Mouse (Mus musculus) right cerebral cortex, postnatal 14 days (tissue): Measurements from ENCODE around the gene Hecw2.

Experiments used
- DNase-seq: peaks from one replicate; pipeline ENCODE4 v3.0.0; 2022

Gene Hecw2

DNA sequence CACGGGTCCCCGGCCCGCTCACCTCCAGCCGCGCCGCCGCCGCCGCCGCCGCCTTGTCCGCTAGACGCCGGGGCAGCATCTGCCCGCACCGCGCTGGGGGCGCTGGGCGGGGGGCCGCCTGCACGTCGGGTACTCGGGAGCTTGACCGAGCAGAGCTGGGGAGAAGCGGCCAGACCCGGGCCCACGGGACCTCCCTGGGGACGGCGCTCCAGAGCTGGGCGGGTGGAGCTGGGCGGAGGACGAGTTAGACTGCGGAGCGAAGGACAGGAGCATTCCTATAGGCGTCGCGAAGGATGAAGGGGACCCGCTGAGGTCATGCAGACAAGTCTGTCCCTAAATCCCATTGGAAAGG, at the start of gene Hecw2:
Hecw2 (minus strand) TSS at position 215 of the 352 bp plus-strand sequence.
- DNase-seq = peak; percentile 53

DNA sequence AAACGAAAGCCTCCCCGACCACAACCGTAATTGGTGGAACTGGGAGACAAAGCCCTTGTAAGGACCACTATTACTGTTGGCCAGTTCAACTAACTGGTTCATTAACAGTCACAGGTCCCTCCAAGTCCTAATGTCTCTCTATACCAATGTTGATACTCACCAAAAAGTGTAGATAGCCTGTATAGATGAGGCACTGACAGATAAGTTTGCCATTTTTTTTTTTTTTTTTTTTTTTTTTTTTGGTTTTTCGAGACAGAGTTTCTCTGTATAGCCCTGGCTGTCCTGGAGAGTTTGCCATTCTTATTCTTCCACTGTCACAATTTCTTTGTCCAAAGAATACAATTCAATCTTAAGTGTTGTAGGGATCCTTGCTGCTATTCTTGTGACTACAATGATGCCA, 47.8 kb upstream of the Hecw2 start:
- no peak for DNase-seq

DNA sequence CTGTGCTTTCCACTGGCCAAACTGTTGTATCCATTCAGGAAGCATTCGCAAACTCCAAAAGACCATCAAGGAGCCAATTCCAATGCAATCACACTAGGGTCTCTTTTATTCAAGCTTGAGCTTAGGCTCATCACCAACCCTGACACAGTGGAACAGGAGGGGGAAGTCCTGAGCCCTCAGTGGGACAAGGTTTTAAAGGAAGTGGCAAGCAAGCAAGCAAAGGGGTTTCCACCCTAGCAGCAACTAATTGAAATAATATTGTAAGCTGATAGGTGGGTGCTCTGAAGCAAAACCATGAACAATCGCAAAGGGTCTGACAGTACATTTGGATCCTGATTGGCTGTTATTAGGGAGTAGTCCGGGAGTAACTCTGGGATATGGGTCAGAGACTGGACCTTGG, 25.3 kb upstream of the Hecw2 start:
- DNase-seq = no peak

DNA sequence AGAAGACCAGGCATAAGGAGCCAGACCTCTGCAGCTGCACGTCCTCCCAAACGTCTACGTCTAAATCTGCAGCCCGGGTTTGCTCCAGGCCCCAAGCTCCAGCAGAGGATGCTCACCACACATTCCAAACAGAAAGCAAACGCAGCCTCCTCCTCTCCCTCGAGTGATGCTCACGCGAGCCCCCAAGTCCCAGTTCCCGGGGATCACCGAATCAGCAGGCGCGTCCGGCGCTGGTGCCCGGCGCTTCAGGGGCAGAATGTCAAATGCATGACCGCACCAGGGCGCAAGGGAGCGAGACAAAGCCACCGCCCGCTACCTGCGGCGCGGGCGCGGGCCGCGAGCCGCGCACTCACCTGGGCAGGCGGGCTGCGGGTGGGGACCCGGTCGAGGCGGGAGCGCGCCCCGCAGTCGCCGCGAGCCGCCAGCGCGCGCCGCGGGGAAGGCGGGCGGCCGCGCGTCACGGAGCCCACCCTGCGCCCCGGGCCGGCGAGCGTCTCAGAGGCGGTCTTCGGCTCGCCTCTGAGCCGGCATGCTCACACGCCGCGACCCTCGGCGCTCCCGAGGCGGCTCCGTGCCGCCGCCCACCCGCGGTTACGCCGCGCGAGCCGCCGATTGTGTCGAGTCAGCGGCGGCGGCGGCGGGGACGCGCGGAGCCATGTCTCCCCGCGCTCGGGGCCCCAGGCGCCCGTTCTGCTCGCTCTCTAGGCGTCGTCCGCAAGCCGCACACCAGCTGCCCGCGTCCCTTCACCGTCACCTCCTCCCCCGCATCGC, 600 bp downstream of the Hecw2 start:
- DNase-seq = peak; percentile 62

DNA sequence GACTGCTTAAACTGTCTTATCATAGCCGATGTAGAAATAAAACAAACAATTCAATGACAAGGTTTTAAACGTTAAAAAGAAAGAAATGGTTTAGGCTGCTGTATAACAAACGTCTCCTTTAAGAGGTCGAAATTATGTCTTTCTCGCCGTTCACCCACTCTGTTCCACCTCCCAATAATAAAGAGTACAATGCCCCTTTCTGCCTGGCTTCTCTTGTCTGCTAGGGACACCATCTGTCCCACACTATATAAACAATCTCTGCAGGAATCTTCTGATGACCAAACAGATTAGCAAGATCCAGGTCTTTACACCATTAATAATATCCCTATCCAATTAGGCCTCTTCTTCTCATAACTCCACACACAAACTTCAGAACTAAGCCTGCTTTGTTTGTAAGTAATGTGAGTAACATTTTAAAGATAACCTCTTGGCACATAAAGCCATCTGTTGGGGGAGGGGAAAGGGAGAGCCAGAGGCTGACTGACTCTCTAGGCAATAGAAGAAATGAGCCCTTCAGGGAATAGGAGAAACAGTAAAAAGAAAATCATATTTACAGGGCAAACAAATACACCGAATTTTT, 1.7 kb downstream of the Hecw2 start:
- DNase-seq = no peak

DNA sequence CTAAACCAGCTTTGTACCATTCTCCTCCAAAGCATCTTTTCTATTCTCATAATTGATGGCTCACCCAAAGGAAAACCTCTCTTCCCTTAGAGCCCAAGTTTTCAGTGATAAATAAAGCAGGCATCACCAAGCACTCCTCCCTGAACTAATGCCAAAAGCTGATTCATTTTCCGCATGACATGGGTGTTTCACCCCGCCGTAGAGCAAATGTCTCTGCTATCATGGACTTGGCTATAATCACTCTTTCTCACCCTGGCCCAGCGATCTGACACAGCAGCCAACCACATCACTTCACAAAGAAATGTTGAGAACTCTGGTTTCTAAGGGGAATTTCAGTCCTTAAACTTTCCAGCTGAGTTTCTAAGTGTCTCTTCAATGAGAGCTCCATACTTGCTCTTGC, 7.4 kb downstream of the Hecw2 start:
- no peak for DNase-seq

DNA sequence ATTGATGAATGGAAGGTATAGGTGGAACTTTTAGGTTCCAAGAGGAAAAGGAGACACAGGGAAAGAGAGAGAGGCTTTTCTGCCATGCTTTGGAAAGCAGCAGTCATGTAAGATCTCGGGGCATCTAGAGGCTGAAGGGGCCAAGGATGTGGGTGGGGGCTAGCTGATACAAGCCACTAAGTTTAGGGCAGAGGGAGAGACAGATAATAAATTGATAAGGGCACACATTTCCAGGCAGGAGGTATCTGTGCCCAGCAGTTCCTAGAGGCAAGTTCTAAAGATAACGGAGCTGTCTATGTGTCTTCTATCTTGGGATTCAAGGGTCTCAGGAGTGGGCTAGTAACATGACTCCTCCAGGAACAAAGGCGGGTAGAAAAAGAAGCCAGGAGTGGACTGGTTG, 8.6 kb downstream of the Hecw2 start:
- DNase-seq = no peak

DNA sequence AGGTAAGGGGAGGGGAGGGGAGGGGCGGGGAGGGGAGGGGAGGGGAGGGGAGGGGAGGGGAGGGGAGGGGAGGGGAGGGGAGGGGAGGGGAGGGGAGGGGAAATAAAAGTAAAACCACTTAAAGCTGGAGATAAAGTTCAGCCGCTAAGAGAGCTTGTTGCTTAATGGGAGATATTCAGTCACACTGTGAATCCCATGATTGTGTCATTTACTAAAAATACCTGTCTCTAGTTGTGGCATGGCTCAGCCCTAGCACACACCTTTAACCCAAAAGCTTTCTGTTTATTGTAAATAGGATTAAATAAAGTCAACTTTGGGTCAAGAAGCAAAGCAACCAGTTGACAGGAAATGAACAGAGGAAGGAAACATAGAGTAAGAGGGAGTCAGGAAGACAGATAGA, 14.3 kb downstream of the Hecw2 start:
- no peak for DNase-seq

DNA sequence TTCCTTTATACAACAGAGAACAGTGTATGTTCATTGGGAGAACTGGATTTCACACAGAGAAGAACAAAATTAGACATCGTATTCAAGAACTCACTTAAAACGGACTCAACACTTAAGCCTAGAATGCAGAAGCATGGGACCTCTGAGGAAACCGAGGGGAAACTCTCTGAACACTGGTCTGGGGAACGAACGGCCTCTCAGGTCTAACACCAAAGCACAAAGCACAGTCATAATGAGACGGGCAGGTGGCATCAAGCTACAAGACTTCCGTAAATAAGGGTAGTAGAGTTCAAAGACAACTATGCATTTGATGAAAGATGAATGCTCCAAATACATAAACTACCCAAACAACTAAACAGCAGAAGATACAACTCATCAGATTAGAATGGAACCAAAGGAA, 15.8 kb downstream of the Hecw2 start:
- no peak for DNase-seq

DNA sequence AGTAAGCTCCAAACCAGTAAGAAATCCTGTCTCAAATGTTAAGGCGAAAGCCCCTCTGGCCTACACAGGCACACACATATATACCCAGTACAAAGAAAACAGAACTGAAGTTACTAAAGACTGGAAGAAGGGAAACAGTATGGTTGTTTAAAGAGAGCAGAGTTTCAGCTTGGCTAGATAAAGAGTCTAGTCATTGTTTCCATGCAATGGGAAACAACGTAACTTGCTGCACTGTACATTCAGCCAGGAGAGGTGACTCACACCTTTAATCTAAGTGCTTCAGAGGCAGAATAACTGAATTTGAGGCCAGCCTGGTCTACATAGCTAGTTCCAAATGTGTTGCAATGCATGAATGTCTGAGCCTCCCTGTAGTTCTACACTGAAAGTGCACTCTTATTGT, 18.4 kb downstream of the Hecw2 start:
- no peak for DNase-seq

DNA sequence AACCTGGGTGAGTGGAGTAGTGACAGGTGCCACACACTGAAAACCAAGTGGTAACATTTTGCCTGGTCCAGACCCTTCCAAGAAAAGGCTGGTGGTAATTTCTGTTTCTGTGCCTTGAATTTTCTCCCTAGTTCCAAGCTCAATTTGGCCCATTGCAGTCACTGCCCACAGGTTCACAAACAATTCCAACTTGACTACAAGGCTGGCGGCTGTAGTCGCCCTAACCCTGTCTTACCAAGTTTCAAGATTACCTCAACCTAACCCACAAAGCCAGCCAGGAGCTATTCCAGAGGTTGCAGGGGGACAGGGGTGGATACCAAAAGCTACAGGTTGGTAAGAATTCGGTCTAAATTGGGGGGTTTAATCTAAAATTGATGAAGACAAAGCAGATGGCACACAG, 27.0 kb downstream of the Hecw2 start:
- no peak for DNase-seq

DNA sequence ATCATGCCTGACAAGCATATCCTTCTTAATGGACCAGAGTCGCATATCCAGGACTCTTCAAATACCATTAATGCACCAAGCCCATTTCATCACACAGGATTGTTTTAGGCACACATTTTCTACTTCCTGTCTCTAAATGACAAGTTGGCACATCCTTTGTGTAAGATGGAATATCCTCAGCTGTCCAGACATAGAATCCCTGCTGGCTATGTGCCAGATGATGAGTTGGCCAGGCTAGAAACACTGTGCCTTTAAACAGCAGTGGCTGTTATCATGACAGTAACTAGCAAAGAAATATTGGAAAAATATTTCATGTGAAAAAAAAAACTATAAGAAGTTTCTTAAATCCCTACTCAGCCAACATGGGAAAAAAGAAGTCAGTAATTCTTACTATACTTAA, 35.4 kb downstream of the Hecw2 start:
- peak; percentile 10 for DNase-seq

DNA sequence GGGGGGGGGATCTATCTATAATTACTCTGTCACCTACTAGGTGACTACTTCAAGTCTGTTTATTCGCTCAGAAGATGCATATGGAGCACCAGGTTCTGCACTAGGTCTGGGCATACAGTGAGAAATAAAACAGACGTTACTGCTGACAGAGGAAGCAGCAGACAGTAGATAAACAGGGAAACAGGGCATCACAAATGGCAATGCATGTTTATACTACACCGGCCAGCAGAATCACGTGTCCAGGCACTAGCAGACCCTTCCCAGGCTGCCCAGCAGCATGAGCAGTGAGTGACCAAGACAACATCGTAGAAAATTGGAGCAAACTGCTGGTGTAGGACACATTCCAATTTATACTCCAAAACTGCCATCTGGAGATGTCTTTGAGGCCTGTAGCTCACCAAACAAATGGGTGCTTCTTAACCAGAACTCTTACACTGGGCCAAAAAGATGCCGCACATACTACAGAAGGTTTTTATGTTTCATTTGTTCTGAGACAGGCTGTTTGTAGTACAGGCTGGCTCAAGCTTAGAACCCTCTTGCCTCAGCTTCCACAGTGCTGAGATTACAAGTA, 41.7 kb downstream of the Hecw2 start:
- DNase-seq = no peak

DNA sequence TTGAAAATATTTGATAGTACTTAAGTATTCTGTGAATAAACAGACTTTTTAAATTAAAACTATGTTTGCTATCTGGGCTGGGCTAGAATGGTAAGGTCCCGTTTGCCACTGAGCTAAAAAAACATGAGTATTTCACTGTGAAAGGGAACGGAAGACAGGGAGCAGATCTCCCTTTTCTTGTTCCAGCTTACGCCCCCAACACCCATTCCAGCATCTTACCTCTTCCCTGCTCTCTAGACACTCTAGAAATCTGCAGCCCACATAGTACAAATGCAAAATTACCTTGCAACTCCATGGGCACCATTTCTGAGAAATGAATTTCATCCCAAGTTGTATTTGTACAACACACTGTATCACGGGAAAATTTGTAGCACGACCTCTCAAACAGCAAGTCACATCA, 49.9 kb downstream of the Hecw2 start:
- DNase-seq = no peak

DNA sequence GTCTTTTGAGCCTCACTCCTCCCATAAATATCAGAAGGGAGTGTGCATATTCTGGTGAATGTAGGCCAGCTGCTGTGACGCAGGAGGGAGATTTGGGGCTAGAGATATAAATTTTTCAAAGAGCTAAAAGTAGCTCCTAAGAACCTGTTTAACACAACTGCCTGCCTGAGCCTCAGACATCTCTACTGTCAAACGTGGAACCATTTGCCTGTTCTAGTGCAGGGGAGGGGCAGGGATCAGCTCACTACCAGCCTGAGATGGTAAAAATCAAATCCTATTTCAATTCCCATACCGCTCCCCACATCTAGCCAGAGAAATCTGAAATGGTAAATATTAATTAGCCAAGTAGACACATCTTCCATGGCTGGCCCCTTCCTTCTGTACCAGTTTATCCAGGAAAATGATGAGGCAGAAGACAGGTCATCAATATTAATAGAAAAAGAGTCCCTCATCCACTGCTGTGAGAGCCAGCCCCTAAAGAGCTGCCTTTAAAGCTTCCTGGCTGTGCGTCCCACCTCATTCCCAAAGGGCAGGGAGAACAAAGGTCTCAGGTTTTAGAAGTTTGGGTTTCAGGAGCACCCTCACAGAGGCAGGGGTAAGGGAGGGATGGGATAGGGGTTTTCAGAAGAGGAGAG, 61.0 kb downstream of the Hecw2 start:
- DNase-seq = no peak

DNA sequence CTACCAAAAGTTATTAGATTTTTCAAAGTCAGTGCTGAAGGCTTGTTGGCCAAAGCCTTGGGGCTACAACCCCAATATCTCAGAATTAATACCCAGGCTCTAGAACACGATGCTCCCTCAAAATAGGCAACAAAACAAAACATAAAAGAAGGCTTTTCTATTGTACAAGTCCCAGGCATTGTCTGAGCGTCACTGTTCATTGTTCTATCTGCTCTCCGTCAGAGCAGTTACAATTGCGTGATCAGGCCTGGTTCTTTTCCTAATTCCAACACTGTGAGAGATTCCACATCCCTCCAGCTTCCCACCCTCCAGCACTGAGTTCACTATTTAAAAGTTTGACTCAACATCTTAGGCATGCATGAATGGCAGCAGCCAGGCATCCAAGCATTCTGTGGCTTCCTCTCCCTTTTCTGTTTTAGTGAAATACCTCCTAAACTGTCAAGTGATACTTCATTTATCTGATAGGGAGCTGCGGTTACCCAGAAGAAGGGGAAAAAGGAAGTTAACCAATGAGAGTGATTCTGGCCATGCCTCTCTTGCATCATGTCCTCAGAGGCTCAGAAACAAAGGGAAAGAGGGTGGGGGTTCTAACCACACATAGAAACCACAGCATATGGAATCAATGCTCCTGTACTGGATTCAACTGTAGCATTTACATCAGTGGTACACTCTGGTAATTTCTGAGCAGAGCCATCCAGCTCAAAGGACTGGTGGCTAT, 66.1 kb downstream of the Hecw2 start:
- DNase-seq = no peak

DNA sequence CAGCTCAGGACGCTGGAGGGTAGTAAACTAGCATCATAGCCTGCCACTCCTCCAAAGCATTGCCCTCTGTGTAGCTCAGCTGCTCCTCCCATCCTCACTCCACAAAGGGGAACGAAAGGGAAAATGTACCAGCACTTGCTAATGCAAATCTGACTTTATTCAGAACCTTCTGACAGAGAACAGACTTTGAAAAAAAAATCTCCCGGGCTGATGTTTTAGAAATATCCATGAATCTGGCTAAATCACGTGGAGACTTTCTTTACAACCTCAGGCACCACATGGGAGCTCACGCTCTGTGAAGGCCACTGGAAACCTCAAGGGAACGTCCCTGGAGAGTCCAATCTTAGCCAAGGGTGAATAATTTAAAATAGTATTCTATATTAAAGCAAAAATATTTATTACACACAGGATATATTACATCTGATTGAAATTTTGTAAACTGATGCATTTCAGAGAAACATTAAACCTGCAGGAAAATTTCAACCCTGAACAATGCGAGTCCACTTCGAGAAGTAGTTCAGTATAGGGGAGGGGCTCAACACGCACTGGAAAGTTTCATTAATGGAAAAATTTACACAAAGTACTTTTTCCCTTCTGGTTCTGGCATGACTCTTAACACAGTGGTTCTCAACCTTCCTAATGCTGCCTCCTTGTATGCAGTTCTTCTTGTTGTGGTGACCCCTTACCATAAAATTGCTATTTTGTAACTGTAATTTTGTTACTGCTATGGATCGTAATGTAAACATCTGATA, 67.8 kb downstream of the Hecw2 start:
- no peak for DNase-seq

DNA sequence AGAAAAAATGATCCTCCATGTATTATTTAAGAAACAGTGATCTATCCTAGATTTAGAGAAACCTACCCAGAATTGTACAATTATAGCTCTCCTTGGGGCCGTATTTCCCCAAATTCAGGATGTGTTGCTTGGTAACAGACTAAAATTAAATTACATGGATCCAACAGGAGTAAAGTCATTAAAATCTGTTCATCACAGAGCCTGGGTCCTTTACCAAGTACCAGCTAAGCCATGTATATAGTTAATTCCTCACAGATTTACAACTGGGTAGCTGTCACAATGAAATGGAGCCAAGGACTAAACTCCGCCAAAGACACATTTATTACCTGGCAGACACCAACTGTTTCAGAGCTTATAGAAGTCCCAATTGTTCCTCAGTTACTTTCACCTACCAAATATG, 72.4 kb downstream of the Hecw2 start:
- no peak for DNase-seq

DNA sequence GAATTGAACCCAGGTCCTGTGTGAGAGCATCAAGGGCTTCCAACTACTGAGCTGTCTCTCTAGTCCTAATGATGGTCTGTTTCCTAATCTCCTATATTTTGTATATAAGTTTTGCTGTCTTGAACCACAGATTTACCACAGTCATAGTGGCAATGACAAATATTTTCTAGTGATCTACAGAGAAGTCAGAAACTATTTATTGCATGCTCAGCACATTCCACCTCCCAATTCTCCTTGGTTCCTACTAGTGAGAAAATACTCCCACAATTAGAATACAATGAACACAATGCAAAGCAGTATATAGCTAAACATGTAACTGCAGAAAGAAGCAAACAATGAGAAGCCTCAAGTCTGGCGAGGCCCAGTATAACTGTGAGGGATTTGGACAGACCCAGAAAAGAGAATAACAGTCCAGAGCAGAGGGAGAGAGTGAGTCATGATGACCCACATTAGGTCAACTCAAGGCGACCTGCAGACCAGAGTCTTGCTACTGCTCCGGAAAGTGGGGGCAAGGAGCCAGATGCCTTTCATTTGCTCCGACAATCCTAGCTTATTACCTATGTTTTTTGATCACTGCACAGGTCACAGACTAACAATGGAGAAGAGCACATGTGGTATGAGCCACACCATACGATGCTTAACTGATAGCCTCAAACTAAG, 73.8 kb downstream of the Hecw2 start:
- no peak for DNase-seq

DNA sequence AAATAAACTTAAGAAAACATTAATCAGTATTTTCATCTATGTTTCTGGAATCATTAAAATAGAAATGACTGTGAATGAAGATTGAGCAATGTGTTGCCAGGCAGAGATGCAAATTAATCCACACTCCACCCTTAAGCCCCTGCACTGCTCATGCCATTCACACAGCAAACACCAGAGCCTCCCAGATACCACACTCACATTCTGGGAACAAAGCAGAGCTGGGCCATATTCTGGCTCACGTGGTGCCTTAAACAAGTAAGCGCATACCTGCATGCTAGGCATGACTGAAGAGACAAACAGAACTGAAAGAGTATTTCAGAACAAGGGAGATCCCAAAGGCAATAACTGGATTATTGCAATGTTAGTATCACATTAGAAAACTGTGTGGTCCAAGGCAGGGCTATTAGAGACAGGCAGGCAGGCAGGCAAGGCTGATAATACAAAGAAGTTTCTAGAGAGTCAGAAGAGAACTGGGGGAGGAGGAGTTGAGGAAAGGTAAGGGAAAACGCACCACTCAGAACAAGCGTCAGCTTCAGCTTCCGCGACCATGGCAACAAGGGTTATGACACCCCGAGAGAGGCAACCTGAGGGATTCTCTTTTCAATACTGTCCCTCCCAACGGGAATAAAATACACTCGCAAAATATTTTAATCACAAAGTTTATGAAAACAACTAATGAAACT, 75.2 kb downstream of the Hecw2 start:
- DNase-seq = no peak

DNA sequence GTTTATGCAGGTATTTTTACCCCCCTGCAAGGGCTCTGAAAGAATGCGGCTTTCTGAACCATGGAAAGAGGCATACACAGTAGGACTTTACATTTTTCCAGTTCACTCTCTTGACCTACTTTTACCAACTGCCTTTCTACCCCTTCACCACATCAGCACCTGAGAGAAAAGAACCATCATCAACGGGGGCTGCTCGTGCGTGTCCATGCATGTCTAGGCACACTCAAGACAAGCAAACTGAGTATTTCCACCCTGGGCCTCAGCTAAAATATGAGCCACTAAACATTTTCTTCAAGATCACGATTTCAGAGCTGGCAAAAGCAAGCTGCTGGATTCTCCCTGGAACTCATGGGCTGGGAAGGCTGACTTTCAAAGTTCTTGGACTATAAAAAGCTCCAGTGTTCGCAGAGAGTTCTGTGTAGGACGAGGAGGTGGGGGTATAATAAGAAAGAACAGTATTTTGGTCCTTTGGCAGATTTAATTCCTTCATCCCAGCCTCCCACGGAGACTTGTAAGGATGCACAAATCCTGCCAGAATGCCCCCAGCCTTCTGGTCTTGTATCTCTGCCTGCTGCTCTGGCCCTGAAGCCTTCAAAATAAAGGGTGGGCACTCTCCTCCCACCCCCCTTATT, 76.5 kb downstream of the Hecw2 start:
- peak; percentile 31 for DNase-seq
